Mouse (Mus musculus): Measurements from ENCODE around the gene Fsip2. TPM values are rescaled to one million over a fixed set of nuclear protein-coding genes. Genes with fewer than 3 reads are reported as not detected.

Fsip2 gene
- not detected for total RNA-seq (2021)

DNA sequence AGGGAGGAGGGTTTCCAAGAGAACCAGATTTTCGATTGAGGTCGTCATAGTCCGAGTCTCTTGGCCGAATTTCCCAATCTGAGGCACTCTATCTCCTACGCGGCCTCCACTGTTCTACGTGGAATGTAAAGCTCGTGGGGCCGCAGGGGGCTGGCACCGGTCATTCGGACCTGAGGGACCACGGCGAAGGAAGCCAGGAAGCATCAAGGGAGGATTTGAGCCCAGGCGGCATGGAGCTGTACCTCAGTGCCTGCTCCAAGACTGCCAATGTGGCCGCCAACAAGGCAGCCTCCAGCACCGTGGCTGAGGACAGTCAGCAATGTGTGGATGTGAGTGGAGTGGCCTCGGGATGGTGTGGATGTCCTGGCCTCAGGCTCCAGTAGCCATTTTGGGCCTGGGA lies at the start of gene Fsip2:
Gene Fsip2 (plus strand): TSS at position 163 of the 400 bp plus-strand sequence.
- no peak for DNase-seq (ENCODE audit: low spot score)

GRCm38 (mm10) chr2:82963443-82963842 lies 20.0 kb downstream of the Fsip2 start:
- intact Hi-C loops (cut with DNase I) = no loop called here
- DNase-seq (ENCODE audit: low spot score) = no peak

More for the DNA sequence above, at the start of gene Fsip2:
- intact Hi-C loops (cut with DNase I) = no loop called here

DNA sequence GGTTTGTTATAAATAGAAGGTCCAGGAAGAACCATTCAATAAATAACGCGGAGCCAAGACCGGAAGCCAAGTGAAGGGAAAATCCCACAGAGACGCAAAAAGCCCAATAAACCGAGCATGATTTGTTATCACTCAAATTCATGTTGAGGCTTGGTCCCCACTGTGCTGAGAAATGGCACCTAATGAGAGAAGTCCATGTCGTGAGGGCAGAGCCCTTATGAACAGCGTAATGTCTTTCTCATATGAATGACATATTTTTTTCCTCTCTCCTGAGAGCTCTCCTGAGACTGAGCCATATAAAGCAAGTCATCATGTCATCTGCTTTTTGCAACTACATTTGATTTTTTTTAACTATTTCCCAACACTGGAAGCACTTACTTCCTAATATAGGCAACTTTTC lies 82.4 kb downstream of the Fsip2 start:
- no peak for DNase-seq (ENCODE audit: low spot score)
- intact Hi-C loops (cut with DNase I) = no loop called here

DNA sequence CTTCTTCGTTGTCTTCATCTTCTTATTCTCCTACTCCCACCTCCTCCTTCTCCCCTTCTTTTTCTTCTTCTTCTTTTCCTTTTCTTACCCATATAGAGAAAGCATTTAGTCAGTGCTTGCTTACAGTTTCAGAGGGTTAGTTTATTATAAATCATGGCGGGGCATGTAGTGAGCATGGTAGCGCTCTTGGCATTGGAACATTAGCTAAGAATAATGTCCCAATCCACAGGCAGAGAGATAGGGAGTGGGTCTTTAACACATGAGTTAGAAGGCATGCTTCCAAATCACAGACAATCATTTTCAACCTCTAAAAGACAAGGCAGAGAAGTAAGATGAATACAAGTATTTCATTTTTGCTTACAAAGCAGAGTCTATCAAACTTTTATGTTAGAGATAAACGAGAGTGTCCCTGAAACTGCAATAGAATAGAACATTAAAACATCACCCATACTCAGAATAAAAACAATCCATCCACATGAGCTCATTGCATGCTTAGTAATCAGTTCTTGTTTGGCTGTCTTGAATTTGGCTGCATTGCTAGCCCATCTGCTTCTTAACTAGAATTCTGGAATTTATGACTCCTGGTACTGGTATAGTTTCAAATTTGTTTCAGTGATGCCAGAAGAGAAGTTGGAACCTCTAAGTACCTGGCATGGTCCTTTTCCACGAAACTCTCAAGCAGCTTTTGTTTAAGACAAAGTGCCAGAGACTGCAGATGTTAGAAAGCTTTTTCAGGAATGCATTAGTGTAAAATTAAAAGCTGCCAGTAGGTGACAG lies 109.7 kb downstream of the Fsip2 start:
- intact Hi-C loops (cut with DNase I) = no loop called here
- DNase-seq (ENCODE audit: low spot score) = no peak
